Mouse (Mus musculus): ENCODE results near the gene Trp53i11. TPM values are rescaled to one million over a fixed set of nuclear protein-coding genes. Genes with fewer than 3 reads are reported as not detected.

The Trp53i11 gene
- total RNA-seq, 1 experiment from 2014 or later, result 24.9 TPM

DNA sequence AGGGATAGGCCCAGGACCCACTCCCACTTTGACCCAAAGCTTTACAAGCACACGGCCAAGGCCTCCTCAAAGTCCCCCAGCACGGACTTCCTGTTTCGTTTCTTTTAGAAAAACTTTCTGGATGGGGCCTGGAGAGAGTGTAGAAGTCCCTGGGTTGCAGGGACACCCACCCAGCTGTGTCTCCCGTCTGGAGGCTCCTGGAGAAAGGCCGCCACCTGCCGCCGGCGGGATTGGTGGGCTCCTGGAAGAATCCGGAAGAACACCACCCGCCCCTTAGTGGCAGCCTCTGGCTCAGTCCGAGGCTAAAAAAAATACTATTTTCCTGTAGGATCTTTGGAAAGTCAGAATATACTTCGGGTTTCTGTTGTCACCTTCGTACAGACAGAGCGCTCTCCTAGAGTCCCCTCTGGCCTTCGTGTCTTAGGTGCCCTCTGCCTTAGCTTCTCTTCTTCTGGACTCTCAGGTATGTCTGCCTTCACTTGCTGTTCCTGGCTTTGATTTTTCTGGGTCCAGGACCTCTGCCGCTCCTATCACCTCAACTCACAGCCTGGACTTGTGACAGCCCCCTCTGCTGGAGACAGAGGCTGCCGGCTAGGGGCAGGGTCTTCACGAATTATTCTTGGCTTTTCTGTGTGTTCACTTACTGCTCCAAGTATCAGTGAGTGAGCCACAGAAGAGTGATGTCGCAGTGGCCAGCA is 1.6 kb downstream of the Trp53i11 start:
- no peak for ATAC-seq (replicated peaks in 1 of 2; ENCODE audit: insufficient read depth in 1 of 2, low FRiP score in 2 of 2, low TSS enrichment in 1 of 2, low read depth in 1 of 2, poor library complexity in 2 of 2, severe bottlenecking in 2 of 2)

DNA sequence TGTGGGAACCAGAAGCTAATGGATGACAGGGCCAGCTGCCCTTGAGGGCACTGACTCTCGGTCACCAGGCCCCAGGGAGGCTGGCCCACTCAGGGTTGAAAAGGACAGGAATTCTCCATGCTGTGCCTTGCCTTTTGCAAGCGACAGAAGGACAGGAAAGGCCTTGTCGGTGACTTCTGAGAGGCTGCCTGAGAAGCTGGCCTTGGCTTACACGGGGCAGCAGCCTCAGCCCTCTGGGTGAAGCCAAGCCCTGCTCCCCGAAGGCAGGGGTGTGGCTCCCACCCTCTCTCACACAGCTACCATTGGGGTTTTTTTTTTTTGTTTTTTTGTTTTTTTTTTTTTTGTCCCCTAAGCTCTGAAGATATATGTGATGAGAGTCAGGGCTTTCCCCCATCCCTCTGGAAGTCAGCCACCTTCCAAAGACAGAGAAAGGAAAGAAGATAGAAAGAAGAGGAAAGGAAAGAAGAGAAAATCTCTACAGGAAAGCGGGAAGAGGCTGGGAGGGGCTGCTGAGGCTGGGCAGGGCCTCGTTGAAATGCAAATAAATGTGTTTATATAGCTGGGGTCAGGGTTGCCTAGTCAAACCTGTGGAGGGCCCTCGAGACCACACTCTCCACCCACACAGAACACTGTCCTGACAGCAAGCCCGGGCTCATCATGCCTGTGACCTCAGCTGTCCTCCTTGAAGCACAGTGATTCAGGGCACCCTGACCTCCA is 3.6 kb downstream of the Trp53i11 start:
- ATAC-seq (replicated peaks in 1 of 2; ENCODE audit: insufficient read depth in 1 of 2, low FRiP score in 2 of 2, low TSS enrichment in 1 of 2, low read depth in 1 of 2, poor library complexity in 2 of 2, severe bottlenecking in 2 of 2), result no peak

DNA sequence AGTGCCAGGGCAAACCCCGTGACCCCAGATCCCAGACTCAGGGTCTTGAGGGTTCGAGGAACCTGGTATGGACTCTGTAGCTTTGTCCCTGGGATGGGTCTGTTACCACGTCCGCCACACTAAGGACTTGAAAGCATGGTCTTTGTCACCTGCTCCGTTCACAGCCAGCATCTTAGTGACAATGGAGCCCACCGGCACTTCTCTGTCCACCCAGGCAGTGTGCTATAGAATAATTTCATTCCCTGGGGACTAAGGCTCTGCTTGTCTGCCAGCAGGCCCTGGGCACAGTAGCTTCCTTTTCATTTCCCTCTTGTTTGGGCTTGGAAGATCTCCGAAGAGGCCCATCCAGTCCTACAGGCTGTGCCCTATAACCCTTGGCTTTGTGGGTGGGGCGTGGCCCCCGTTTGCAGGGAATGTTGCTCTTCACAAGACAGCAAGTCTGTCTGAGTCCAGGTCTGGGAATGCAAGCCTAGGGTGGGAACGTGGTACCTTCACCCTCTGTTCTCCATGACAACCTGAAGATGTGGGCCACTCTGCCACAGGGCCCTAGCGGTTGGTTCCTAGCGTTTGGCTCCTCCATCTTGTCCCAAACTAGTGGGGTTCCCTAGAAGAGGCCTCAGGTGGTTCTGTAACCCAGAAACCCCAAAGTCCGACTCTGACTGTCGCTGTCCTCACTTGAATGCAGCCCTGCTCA is 4.3 kb downstream of the Trp53i11 start:
- no peak for ATAC-seq (replicated peaks in 1 of 2; ENCODE audit: insufficient read depth in 1 of 2, low FRiP score in 2 of 2, low TSS enrichment in 1 of 2, low read depth in 1 of 2, poor library complexity in 2 of 2, severe bottlenecking in 2 of 2)

DNA sequence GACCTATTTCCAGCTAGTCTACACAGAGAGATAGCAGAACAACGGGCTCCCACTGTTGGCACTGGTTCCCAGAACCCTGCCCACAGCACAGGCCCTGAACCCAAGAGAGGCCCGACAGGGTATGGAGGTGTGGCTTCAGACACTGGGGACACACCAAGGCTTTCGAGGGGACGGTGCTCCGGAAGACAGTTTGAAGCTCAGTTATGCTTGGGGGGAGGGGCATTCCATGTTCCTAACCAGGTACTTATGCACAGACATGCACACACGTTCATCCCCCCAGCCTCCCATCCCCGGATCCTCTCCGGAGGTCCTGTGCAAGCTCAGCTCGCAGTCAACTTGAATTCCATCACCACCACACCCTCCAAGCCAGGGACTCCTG is 4.8 kb downstream of the Trp53i11 start:
- peak; percentile 13 to 29; a peak in 1 of 4 replicates for ATAC-seq (replicated peaks in 1 of 2; ENCODE audit: insufficient read depth in 1 of 2, low FRiP score in 2 of 2, low TSS enrichment in 1 of 2, low read depth in 1 of 2, poor library complexity in 2 of 2, severe bottlenecking in 2 of 2)

DNA sequence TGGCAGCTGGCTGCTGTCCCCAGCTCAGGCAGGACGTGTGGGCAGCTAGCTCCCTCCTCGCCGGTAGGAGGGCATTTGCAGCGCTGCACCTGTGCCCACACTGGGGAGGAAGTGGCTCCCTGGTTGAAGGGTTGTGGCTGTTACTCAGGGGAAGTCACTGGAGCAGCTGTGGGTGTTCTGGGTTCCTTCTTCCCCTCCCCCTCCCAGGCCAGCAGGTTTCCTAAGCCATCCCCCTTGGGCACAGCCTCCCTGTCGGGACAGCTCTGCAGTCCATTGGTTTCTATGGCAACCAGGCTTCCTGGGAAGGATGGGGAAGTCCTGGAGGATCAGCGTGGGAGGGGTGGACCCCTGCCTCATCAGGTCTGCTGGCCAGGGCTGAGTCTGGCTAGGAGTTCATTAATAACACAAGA is 5.3 kb downstream of the Trp53i11 start:
- ATAC-seq (replicated peaks in 1 of 2; ENCODE audit: insufficient read depth in 1 of 2, low FRiP score in 2 of 2, low TSS enrichment in 1 of 2, low read depth in 1 of 2, poor library complexity in 2 of 2, severe bottlenecking in 2 of 2), result peak; percentile 88 to 89

DNA sequence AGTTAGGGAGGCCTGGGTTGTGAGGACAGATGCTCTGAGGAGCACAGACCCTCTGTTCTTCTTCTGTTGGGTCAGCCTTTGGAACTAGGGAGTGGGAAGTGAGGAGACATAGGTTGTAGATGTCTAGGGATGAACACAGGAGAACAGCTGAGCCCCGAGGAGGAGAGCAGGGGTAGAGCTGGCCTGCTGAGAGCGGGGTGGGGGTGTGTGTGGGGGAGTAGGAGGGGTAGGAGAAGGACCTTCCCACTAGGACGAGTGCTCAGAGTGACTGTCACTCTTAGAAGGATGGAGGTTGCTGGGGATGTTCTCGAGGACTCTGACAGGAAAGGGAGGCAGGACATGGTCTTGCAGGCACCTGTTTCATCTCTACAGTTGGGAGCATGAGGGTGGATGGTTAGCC is 6.5 kb downstream of the Trp53i11 start:
- ATAC-seq (replicated peaks in 1 of 2; ENCODE audit: insufficient read depth in 1 of 2, low FRiP score in 2 of 2, low TSS enrichment in 1 of 2, low read depth in 1 of 2, poor library complexity in 2 of 2, severe bottlenecking in 2 of 2), result no peak

DNA sequence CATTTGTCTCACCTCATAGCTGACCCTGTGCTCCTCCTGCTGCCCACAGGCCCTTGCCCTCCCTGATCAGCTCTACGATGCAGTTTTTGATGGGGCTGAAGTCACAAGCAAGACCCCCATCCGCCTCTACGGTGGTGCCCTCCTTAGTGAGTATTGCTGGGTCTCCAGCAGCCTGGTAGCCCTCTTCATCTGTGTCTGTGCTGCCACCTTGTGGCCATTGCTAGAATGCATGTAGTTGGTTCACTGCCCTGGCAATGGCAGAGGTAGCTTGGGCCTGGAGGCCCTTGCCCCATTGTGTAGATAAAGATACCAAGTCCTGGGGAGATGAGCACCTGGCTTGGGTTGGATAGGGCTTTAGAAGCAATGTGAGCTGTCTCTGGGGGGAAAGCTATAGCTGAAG is 11.5 kb downstream of the Trp53i11 start:
- peak; percentile 73 to 75; a peak in 3 of 4 replicates for ATAC-seq (replicated peaks in 1 of 2; ENCODE audit: insufficient read depth in 1 of 2, low FRiP score in 2 of 2, low TSS enrichment in 1 of 2, low read depth in 1 of 2, poor library complexity in 2 of 2, severe bottlenecking in 2 of 2)

DNA sequence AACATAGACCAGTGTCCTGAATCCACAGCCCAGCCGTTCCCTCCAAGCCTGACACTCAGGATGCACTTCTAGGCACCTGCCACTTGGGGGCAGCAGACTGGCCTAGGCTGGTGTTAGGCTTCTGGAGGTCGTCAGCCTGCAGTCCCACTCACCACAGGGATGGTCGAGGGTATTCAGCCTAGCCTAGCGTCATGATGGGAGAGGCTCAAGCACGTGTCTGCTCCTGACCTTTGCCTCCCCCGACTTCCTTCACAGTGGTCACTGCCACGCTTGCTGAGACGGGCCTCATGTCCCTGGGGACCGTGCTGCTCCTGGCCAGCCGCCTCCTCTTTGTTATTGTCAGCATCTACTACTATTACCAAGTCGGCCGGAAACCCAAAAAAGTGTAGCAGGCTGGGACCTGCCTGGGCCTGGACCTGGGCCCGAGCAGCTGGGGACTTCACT is 12.2 kb downstream of the Trp53i11 start:
- ATAC-seq (replicated peaks in 1 of 2; ENCODE audit: insufficient read depth in 1 of 2, low FRiP score in 2 of 2, low TSS enrichment in 1 of 2, low read depth in 1 of 2, poor library complexity in 2 of 2, severe bottlenecking in 2 of 2), result peak in 1 of 2 experiments; percentile 36; a peak in 1 of 4 replicates

DNA sequence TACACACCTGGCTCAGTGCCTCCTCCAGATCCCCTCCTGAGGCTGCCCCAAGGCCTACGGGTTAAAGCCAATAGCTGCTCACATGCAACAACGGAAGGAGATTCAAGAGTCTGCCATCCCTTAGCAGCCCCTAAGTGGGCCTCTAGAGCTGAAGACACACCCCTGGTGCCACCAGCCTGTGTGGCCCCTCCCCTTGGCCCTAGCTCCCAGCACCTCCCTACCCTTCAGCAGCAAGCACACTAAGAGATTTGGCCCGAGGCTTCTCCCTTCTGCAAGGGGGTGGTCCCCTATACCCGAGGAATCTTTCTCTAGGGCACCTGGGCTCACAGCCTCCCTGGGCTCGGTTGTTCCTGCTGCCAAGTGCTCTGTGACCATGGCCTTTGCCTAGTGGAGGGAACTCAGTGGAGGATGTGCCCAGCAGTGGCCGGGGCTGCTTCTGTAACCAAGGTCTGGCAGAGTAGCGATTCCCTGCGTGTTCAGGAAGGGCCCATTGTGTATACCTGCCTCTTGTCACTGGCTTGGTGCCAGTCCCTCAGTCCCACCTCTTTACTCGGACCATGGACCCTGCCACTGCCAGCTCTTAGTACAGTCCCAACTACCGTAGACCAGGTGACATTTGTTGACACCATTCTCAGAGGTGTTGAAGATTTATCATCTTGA is 13.5 kb downstream of the Trp53i11 start:
- no peak for ATAC-seq (replicated peaks in 1 of 2; ENCODE audit: insufficient read depth in 1 of 2, low FRiP score in 2 of 2, low TSS enrichment in 1 of 2, low read depth in 1 of 2, poor library complexity in 2 of 2, severe bottlenecking in 2 of 2)

DNA sequence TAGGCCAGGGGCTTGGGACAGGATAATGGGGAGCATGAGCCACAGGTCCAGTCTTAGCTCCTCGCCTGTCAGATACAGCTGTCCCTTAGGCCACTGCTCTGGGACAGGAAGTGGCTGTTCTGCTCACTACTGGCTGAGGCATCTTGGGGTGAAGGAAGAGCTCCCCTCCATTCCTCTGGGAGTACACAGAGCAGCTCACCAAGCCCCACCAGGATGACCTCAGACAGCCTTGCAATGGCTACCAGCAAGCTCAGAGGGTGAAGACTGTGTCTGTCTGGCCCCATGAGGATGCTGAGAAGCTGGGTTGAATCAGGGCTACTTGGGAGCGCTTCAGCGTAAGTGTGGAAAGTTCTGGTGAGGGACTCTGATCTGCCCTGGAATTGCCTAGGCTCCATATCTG is 14.6 kb downstream of the Trp53i11 start:
- no peak for ATAC-seq (replicated peaks in 1 of 2; ENCODE audit: insufficient read depth in 1 of 2, low FRiP score in 2 of 2, low TSS enrichment in 1 of 2, low read depth in 1 of 2, poor library complexity in 2 of 2, severe bottlenecking in 2 of 2)

DNA sequence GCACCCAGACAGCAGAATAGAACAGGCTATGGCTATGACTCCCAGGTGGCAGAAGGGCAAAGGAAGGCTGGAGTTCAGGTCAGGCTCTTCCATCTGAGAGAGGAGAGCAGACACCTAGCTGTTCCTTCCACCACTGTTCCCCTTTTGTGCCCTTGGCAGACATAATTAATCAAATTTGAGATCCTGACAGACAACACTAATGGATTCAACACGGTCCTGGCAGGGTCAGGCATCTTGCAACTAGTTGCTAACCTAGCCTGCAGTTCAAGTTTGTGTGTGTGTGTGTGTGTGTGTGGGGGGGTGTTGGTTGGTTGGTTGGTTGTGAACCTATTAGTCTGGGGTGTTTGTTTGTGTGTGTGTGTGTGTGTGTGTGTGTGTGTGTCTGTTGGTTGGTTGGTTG is 15.4 kb downstream of the Trp53i11 start:
- no peak for ATAC-seq (replicated peaks in 1 of 2; ENCODE audit: insufficient read depth in 1 of 2, low FRiP score in 2 of 2, low TSS enrichment in 1 of 2, low read depth in 1 of 2, poor library complexity in 2 of 2, severe bottlenecking in 2 of 2)

DNA sequence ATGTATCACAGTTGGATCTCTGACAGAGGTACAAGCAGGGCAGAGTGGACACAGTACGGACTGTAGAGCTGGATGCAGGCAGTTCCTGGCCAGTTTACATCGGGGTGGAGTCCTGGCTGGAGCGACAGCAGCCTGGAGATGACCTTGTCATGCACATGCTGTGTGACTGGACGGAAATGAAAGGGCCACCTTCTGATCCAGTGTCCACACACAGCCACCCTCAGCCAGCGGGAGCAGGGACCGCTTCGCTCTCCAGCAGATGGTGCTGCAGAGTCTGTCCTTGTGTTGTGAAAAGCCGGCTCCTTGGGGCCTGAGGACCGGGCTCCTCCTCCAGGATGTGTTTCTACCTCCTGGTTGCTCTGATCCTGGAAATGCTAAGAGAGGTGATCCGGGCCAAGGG is 16.3 kb downstream of the Trp53i11 start:
- 0 out of 4 replicates have a peak, but pooled peaks of 1 of the 2 experiments have one; percentile 32 for ATAC-seq (replicated peaks in 1 of 2; ENCODE audit: insufficient read depth in 1 of 2, low FRiP score in 2 of 2, low TSS enrichment in 1 of 2, low read depth in 1 of 2, poor library complexity in 2 of 2, severe bottlenecking in 2 of 2)

DNA sequence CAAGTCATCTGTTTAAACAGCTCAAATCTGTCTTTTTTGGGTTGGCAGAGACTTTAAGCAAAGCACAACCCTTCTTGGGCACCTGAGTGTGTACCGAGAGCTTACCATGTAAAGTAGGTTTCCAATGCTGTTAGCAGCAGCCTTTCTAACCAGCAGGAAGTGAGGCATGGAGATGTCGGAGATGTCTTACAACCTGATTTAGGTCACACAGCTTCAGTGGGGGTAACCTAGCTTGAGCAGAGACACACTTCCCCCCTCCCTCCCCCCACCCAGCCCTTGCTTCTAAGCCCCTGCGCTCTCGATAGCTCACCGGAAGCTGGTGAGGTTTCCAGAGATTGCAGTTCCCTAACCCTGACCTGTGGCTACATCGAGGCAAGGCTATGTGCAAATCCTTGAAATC is 17.2 kb downstream of the Trp53i11 start:
- 0 out of 4 replicates have a peak, but pooled peaks of 1 of the 2 experiments have one; percentile 18 for ATAC-seq (replicated peaks in 1 of 2; ENCODE audit: insufficient read depth in 1 of 2, low FRiP score in 2 of 2, low TSS enrichment in 1 of 2, low read depth in 1 of 2, poor library complexity in 2 of 2, severe bottlenecking in 2 of 2)

DNA sequence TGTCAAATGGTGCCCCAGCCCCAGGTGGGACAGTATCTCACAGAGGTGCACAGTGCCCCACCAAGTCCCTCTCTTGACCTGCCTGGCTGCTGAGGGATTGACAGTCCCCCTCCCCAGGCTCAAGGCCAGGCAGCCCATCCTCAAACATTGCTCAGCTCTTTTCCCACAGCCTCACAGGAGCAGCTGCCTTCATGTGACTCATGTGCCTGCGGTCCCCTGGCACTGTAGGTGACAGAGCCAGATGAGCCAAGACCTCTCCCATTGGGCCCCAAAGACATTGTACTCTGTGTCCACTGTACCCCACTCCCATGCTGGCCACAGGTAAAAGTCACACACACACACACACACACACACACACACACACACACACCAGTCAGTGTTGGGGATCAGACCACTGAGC is 18.8 kb downstream of the Trp53i11 start:
- ATAC-seq (replicated peaks in 1 of 2; ENCODE audit: insufficient read depth in 1 of 2, low FRiP score in 2 of 2, low TSS enrichment in 1 of 2, low read depth in 1 of 2, poor library complexity in 2 of 2, severe bottlenecking in 2 of 2), result no peak

DNA sequence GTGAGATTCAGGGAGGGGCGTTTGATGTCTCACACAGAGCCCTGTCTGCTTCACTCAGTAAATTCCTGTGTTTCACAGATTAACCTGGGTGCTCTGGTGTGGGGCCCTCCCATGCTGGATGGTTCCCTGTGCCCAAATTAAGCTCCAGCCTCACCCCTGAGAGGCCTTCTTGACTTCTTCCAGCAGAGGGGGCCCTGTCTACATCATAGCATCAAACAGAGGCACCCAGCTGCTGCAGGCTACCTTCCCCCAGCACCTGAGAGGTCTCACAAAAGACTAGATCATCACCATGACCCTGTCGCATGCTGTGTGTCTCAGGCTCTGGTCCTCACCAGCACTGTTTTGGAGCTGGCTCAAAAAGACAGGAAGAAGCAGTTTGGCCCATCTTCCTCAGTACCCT is 25.0 kb downstream of the Trp53i11 start:
- no peak for ATAC-seq (replicated peaks in 1 of 2; ENCODE audit: insufficient read depth in 1 of 2, low FRiP score in 2 of 2, low TSS enrichment in 1 of 2, low read depth in 1 of 2, poor library complexity in 2 of 2, severe bottlenecking in 2 of 2)

DNA sequence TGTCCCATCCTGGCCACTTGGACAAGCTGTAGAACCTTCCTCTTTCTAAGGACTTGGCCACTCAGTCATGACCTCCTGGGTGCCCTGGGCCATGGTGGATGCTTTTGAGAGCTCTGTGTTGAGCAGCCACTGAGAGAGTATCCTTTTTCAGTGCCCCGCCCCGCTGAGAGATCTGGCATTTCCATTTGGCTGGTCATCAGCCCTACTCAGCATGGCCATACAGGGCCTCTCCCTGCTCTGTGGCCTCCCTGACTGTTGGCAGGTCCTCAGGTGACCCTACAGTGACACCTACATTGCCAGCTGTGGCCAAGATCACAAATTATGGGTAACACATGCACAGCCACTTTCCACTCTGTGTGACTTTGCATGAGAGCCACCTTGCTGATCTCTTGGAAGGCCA is 25.5 kb downstream of the Trp53i11 start:
- no peak for ATAC-seq (replicated peaks in 1 of 2; ENCODE audit: insufficient read depth in 1 of 2, low FRiP score in 2 of 2, low TSS enrichment in 1 of 2, low read depth in 1 of 2, poor library complexity in 2 of 2, severe bottlenecking in 2 of 2)

DNA sequence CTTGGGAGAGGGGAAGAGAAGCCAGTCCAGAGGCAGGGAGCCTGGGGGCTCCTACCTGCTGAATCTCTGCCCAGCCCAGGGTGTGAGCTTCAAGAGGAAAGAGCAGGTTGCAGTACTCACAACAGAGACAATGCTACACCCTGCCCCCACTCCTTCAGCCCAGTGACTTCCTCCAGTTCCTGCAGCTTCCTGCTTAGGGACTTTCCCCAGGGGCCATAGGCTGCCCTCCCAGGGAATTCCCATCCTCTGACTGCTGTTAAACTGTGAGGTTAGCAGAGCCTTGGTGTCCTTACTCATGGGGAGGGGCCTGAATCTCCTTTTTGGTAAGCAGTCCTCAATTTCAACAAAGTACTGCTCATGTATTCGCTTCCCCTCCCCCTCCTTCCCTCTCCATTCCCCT is 26.8 kb downstream of the Trp53i11 start:
- ATAC-seq (replicated peaks in 1 of 2; ENCODE audit: insufficient read depth in 1 of 2, low FRiP score in 2 of 2, low TSS enrichment in 1 of 2, low read depth in 1 of 2, poor library complexity in 2 of 2, severe bottlenecking in 2 of 2), result no peak

DNA sequence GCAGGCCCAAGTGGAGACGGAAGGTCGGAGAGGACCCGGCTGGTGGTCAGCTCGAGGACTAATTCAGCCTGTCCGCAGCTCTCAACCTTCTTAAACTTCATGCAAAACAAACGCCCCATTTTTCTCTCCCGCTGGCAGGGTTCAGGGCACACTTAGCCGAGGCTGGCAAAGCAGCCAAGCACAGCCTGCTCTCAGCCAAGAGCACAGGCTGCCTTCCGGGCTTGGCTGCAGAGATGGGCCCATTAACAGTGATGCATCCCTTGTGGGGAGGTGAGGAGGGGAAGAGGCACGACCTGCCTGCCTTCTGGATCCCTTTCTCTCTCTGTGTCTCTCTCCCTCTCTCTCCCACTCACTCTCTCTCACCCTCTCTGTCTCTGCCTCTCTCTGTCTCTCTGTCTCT is 28.4 kb downstream of the Trp53i11 start:
- no peak for ATAC-seq (replicated peaks in 1 of 2; ENCODE audit: insufficient read depth in 1 of 2, low FRiP score in 2 of 2, low TSS enrichment in 1 of 2, low read depth in 1 of 2, poor library complexity in 2 of 2, severe bottlenecking in 2 of 2)
